Mouse (Mus musculus) forebrain, embryonic 14.5 days (tissue): ENCODE results near the gene Ube2r2. TPM values are rescaled to one million over a fixed set of nuclear protein-coding genes. Genes with fewer than 3 reads are reported as not detected.

Source experiments
- ATAC-seq: fragments of 200-750 bp; cut with Nextera tagmentation; 2 replicates; pipeline ENCODE4 v1.8.0; 2017; ENCODE audit warnings: mild to moderate bottlenecking, moderate library complexity
- DNase-seq: peaks from one replicate; pipeline ENCODE4 v3.0.0-alpha.2; 2015; ENCODE audit warnings: low spot score
- H3K27ac ChIP-seq: fragments of 300-500 bp; sonication (generic); 2 replicates; pipeline ENCODE4 v1.5.1; 2014; ENCODE audit warnings: low read depth, mild to moderate bottlenecking, control low read depth, low read length, moderate library complexity
- H3K27me3 ChIP-seq: fragments of 300-500 bp; sonication (generic); replicated peaks from 2 replicates; pipeline ENCODE4 v1.6.1; 2014; ENCODE audit warnings: low read length, control low read depth, mixed read lengths; ENCODE audit not compliant: control insufficient read depth, insufficient read depth
- H3K36me3 ChIP-seq: fragments of 300-500 bp; sonication (generic); 2 replicates; pipeline ENCODE4 v1.6.1; 2014; ENCODE audit warnings: low read length, control low read depth; ENCODE audit not compliant: control insufficient read depth, insufficient read depth
- H3K4me1 ChIP-seq: fragments of 300-500 bp; sonication (generic); 2 replicates; pipeline ENCODE4 v1.6.1; 2014; ENCODE audit warnings: antibody characterized with exemption, low read length, control low read depth; ENCODE audit not compliant: control insufficient read depth, insufficient read depth
- H3K4me2 ChIP-seq: fragments of 300-500 bp; sonication (generic); 2 replicates; pipeline ENCODE4 v1.6.1; 2014; ENCODE audit warnings: mild to moderate bottlenecking, control low read depth, low read length
- H3K4me3 ChIP-seq: fragments of 300-500 bp; sonication (generic); 2 replicates; pipeline ENCODE4 v1.5.1; 2014; ENCODE audit warnings: low read depth, low read length, control low read depth
- H3K9ac ChIP-seq: fragments of 300-500 bp; sonication (generic); 2 replicates; pipeline ENCODE4 v1.6.1; 2014; ENCODE audit warnings: mild to moderate bottlenecking, low read length, control low read depth, moderate library complexity
- H3K9me3 ChIP-seq: fragments of 300-500 bp; sonication (generic); replicated peaks from 2 replicates; pipeline ENCODE4 v1.6.1; 2016; ENCODE audit warnings: low read length, control low read depth, mixed read lengths; ENCODE audit not compliant: control insufficient read depth
- WGBS: fragments of 180-500 bp; shearing (Covaris S2); extraction: QIAGEN DNeasy Blood & Tissue Kit; methylation state at CpG from one replicate; pipeline ENCODE4 v1.1.7; 2014; 5-methylcytosine and 5-hydroxymethylcytosine counted together
- polyA plus RNA-seq: library from polyadenylated mRNA; unstranded; fragments of >200 nt; fragmentation: Nextera tagmentation; extraction: Ambion mirVana; gene quantifications from 2 replicates; pipeline ENCODE4 v1.2.1, GENCODE M21; 2014

Ube2r2 gene
- polyA plus RNA-seq, 1 experiment from 2014 or later: 74.3 TPM

DNA sequence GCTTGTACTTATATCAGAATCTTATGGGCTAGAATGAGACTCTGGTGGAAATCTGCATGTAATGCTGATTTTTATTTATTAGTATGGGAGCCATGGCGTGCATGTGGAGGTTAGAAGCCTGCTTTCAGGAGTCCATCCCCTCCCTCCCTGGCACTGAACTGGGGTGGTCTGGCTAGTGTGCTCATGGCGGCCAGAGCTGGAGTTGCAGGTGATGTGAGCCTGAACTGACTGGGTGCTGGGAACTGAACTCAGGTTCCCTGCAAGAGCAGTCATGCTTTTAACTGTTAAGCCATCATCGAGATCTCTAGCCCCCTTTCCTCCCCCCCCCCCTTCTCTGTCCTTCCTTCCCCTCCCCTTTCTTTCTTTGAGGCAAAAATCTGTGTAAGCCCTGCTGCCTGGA is 14.3 kb downstream of the Ube2r2 start:
- H3K9me3 ChIP-seq: no peaks in the 10 kb centered on the region
- H3K27me3 ChIP-seq: no peaks in the 10 kb centered on the region
- H3K27ac ChIP-seq: no peak overlapping the region
- 0 out of 2 replicates have a peak, but pooled peaks cover 2% of the 10 kb centered on the region for H3K36me3 ChIP-seq
- DNase-seq (no peak), ATAC-seq (no peak)
- H3K4me1 ChIP-seq: no peaks in the 10 kb centered on the region
- H3K9ac ChIP-seq: no peak overlapping the region
- H3K4me3 ChIP-seq: no peak overlapping the region
- 85% methylated on average over 3 of the region's 3 CpGs for WGBS
- no peak overlapping the region for H3K4me2 ChIP-seq

GRCm38 (mm10) chr4:41151186-41151585 is 15.6 kb downstream of the Ube2r2 start:
- 90% methylated on average over 7 of the region's 7 CpGs for WGBS
- H3K27me3 ChIP-seq: no peaks in the 10 kb centered on the region
- DNase-seq: no peak
- no peak overlapping the region for H3K4me2 ChIP-seq
- no peak for ATAC-seq
- H3K4me1 ChIP-seq: no peaks in the 10 kb centered on the region
- H3K36me3 ChIP-seq: no peaks in the 10 kb centered on the region
- H3K4me3 ChIP-seq: no peak overlapping the region
- no peak overlapping the region for H3K27ac ChIP-seq
- no peak overlapping the region for H3K9ac ChIP-seq
- no peaks in the 10 kb centered on the region for H3K9me3 ChIP-seq

DNA sequence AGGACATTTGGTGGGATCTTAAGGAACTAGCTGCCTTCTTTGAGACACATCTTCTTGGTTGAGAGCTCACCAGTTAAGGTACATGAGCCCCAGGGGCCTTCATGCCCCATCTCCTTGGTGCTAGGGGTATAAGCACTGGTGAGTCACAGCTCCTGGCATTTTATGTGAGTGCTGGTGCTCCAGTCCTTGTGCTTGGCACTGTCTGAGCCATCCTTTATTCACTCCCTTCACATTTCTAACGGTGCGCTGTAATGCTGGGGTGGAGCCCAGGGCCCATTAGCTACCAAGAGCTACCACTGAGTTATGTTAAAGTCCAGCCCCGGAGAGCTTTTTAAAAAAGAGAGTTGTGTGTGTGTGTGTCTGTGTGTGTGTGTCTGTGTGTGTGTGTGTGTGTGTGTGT is 17.6 kb downstream of the Ube2r2 start:
- ATAC-seq: no peak
- Histone ChIP-seq H3K9me3 (no peaks in the 10 kb centered on the region), H3K36me3 (no peaks in the 10 kb centered on the region), H3K4me1 (no peaks in the 10 kb centered on the region), H3K27me3 (no peaks in the 10 kb centered on the region), H3K4me3 (no peak overlapping the region), H3K27ac (no peak overlapping the region), H3K4me2 (no peak overlapping the region), H3K9ac (no peak overlapping the region)
- 74% methylated on average over 3 of the region's 3 CpGs for WGBS
- no peak for DNase-seq

GRCm38 (mm10) chr4:41156961-41157360 is 21.4 kb downstream of the Ube2r2 start:
- DNase-seq: no peak
- H3K27me3 ChIP-seq: no peaks in the 10 kb centered on the region
- WGBS: 87% methylated on average over 9 of the region's 9 CpGs
- no peaks in the 10 kb centered on the region for H3K9me3 ChIP-seq
- no peaks in the 10 kb centered on the region for H3K36me3 ChIP-seq
- no peak overlapping the region for H3K27ac ChIP-seq
- H3K4me2 ChIP-seq: no peak overlapping the region
- H3K4me3 ChIP-seq: no peak overlapping the region
- no peak for ATAC-seq
- no peak overlapping the region for H3K9ac ChIP-seq
- no peaks in the 10 kb centered on the region for H3K4me1 ChIP-seq

GRCm38 (mm10) chr4:41158251-41158650 is 22.7 kb downstream of the Ube2r2 start:
- Histone ChIP-seq H3K27me3 (no peaks in the 10 kb centered on the region), H3K4me2 (no peak overlapping the region), H3K4me1 (no peaks in the 10 kb centered on the region), H3K27ac (no peak overlapping the region), H3K4me3 (no peak overlapping the region), H3K36me3 (no peaks in the 10 kb centered on the region), H3K9ac (no peak overlapping the region), H3K9me3 (no peaks in the 10 kb centered on the region)
- ATAC-seq: no peak
- DNase-seq: no peak
- 100% methylated on average over 1 of the region's 1 CpGs for WGBS

GRCm38 (mm10) chr4:41161232-41161631 is 25.7 kb downstream of the Ube2r2 start:
- H3K36me3 ChIP-seq: no peaks in the 10 kb centered on the region
- DNase-seq (no peak), ATAC-seq (no peak)
- 97% methylated on average over 3 of the region's 3 CpGs for WGBS
- H3K4me1 ChIP-seq: peaks cover 4% of the 10 kb centered on the region; the same call in 1 of the 2 replicates
- H3K27ac ChIP-seq: no peak overlapping the region
- H3K9ac ChIP-seq: no peak overlapping the region
- no peak overlapping the region for H3K4me3 ChIP-seq
- no peaks in the 10 kb centered on the region for H3K9me3 ChIP-seq
- H3K27me3 ChIP-seq: no peaks in the 10 kb centered on the region
- H3K4me2 ChIP-seq: no peak overlapping the region

DNA sequence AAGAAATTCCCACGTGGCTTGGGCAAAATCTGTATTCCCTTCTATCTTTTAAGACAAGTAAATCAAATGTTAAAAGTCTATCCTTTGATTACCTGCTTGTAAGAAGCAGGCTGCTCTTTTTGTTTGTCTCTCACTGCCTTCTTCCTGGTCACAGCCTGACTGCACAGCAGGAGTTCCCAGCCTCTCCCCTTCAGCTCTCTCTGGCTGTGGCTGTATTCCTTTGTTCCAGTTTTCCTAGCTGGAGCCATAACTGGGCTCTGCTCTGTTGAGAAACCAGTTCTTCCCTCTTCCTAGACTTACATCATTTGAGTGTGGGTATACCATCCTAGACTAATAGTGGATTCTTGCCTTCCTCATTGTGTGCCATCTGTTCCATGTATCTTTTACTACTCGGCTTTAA is 29.4 kb downstream of the Ube2r2 start:
- Histone ChIP-seq H3K9me3 (no peaks in the 10 kb centered on the region), H3K27ac (peak overlapping the region; percentile 66), H3K4me1 (peaks cover 4% of the 10 kb centered on the region; the same call in 1 of the 2 replicates), H3K27me3 (no peaks in the 10 kb centered on the region), H3K4me2 (no peak overlapping the region), H3K9ac (no peak overlapping the region), H3K4me3 (no peak overlapping the region), H3K36me3 (peaks cover 7% of the 10 kb centered on the region; the same call in 1 of the 2 replicates)
- ATAC-seq: peak; percentile 43; the same call in 1 of the 2 replicates
- peak; percentile 33 for DNase-seq
- 18% methylated on average over 2 of the region's 2 CpGs for WGBS

- WGBS: 72% methylated on average over 6 of the region's 6 CpGs
- H3K4me3 ChIP-seq: no peak overlapping the region
- H3K9me3 ChIP-seq: no peaks in the 10 kb centered on the region
- H3K27ac ChIP-seq: peak overlapping the region; percentile 66; the same call in 1 of the 2 replicates
- H3K4me2 ChIP-seq: no peak overlapping the region
- peaks cover 4% of the 10 kb centered on the region; the same call in 1 of the 2 replicates for H3K4me1 ChIP-seq
- H3K27me3 ChIP-seq: no peaks in the 10 kb centered on the region
- H3K36me3 ChIP-seq: peaks cover 7% of the 10 kb centered on the region; the same call in 1 of the 2 replicates
- peak; percentile 57 for ATAC-seq
- no peak overlapping the region for H3K9ac ChIP-seq
- peak; percentile 94 for DNase-seq
Observed at GRCm38 (mm10) chr4:41165693-41166475, 30.3 kb downstream of the Ube2r2 start.

- Histone ChIP-seq H3K4me1 (no peaks in the 10 kb centered on the region), H3K9me3 (no peaks in the 10 kb centered on the region), H3K9ac (no peak overlapping the region), H3K27ac (no peak overlapping the region), H3K27me3 (no peaks in the 10 kb centered on the region), H3K4me2 (no peak overlapping the region), H3K4me3 (no peak overlapping the region), H3K36me3 (peaks cover 22% of the 10 kb centered on the region)
- ATAC-seq (no peak), DNase-seq (no peak)
- WGBS: 84% methylated on average over 2 of the region's 2 CpGs
Observed at GRCm38 (mm10) chr4:41170970-41171369, 35.4 kb downstream of the Ube2r2 start.
